Mouse (Mus musculus): ENCODE results near the gene Unc13a. TPM values are rescaled to one million over a fixed set of nuclear protein-coding genes. Genes with fewer than 3 reads are reported as not detected.

The Unc13a gene
- polyA plus RNA-seq, 1 experiment = 6.3 TPM

GRCm38 (mm10) chr8:71674071-71674470 lies 2.5 kb upstream of the Unc13a start:
- no peak for TF ChIP-seq POLR2A (IDR thresholded peaks at IDR 0.05; ENCODE audit: insufficient read depth, low read length)
- TF ChIP-seq EP300 (IDR thresholded peaks at IDR 0.05; ENCODE audit: insufficient read depth, low read depth, low read length) = no peak
- TF ChIP-seq CTCF (IDR thresholded peaks at IDR 0.05; ENCODE audit: low read depth, low read length) = no peak
- H3K27me3 ChIP-seq (ENCODE audit: control insufficient read depth, insufficient read depth, low read length, poor library complexity, severe bottlenecking) = no peaks in the 10 kb centered on the region
- no peak overlapping the region for H3K4me3 ChIP-seq (ENCODE audit: low read depth, low read length)
- no peak overlapping the region for H3K27ac ChIP-seq (ENCODE audit: insufficient read depth, low read length)
- no peaks in the 10 kb centered on the region for H3K36me3 ChIP-seq (ENCODE audit: control insufficient read depth, insufficient read depth, low read length, poor library complexity, severe bottlenecking)
- H3K9ac ChIP-seq (ENCODE audit: low read depth, poor library complexity, severe bottlenecking) = no peak overlapping the region
- no peaks in the 10 kb centered on the region for H3K9me3 ChIP-seq (replicated peaks; ENCODE audit: control insufficient read depth, insufficient read depth, low read length, poor library complexity, severe bottlenecking)
- peaks cover 11% of the 10 kb centered on the region for H3K4me1 ChIP-seq (ENCODE audit: control insufficient read depth, insufficient read depth, low read length)

GRCm38 (mm10) chr8:71672168-71672735 lies 695 bp upstream of the Unc13a start:
- Histone ChIP-seq H3K9me3 (replicated peaks; ENCODE audit: control insufficient read depth, insufficient read depth, low read length, poor library complexity, severe bottlenecking) (no peaks in the 10 kb centered on the region), H3K4me3 (ENCODE audit: low read depth, low read length) (no peak overlapping the region), H3K9ac (ENCODE audit: low read depth, poor library complexity, severe bottlenecking) (peak overlapping the region; percentile 46; the same call in 1 of the 2 replicates), H3K4me1 (ENCODE audit: control insufficient read depth, insufficient read depth, low read length) (peaks cover 14% of the 10 kb centered on the region), H3K27me3 (ENCODE audit: control insufficient read depth, insufficient read depth, low read length, poor library complexity, severe bottlenecking) (no peaks in the 10 kb centered on the region), H3K36me3 (ENCODE audit: control insufficient read depth, insufficient read depth, low read length, poor library complexity, severe bottlenecking) (no peaks in the 10 kb centered on the region), H3K27ac (ENCODE audit: insufficient read depth, low read length) (peak overlapping the region; percentile 83)
- TF ChIP-seq POLR2A (IDR thresholded peaks at IDR 0.05; ENCODE audit: insufficient read depth, low read length) (no peak), EP300 (IDR thresholded peaks at IDR 0.05; ENCODE audit: insufficient read depth, low read depth, low read length) (no peak), CTCF (IDR thresholded peaks at IDR 0.05; ENCODE audit: low read depth, low read length) (no peak)

DNA sequence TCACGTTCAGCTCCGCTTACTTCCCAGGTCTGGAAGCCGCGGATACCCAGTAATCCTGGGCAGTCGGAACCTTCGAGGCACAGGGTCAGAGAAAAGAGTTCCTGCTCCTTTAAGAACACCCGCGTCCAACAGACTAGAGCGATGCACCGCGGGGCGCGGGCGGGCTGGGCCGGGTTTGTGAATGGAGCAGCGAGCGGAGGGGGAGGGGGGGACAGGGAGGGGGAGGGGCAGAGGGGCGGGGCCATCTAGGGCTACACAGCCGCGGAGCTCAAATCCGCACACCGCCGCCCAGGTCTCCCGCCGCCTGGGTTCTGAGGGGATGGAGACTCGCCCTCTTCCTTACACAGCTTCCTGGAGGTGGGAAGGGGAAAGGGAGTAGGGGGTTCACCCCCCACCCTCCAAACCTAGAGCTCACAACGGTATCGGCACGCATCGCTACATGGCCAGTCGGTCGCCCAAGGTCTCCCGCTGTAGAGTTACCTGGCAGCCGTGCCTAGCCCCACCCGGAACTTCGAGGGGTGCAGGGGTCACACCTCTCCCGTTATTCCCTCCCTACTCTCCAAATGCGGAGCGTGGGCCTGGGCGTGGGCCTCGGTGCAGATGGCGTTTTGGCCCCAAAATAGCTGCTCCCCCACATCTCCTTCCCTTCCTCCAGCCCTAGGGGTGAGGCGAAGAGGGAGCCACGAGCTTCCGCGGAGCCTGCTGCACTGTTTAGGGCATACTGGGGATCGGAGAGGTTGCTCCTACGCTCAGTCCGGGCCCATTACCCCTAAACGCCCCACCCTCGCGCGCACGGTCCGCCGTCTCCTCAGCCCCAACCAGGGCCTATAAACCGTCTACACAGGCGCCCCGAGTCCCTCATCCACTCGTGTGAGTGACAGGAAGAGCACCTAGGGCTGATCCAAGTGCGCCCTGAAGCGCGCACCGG lies 672 bp downstream of the Unc13a start:
- H3K27ac ChIP-seq (ENCODE audit: insufficient read depth, low read length) = 0 out of 2 replicates have a peak overlapping the region, but pooled peaks have one; percentile 33
- TF ChIP-seq CTCF (IDR thresholded peaks at IDR 0.05; ENCODE audit: low read depth, low read length) (no peak), EP300 (IDR thresholded peaks at IDR 0.05; ENCODE audit: insufficient read depth, low read depth, low read length) (peak; percentile 62; the same call in 1 of the 2 replicates), POLR2A (IDR thresholded peaks at IDR 0.05; ENCODE audit: insufficient read depth, low read length) (no peak)
- peak overlapping the region; percentile 62 for H3K9ac ChIP-seq (ENCODE audit: low read depth, poor library complexity, severe bottlenecking)
- no peaks in the 10 kb centered on the region for H3K27me3 ChIP-seq (ENCODE audit: control insufficient read depth, insufficient read depth, low read length, poor library complexity, severe bottlenecking)
- no peaks in the 10 kb centered on the region for H3K9me3 ChIP-seq (replicated peaks; ENCODE audit: control insufficient read depth, insufficient read depth, low read length, poor library complexity, severe bottlenecking)
- H3K4me1 ChIP-seq (ENCODE audit: control insufficient read depth, insufficient read depth, low read length) = peaks cover 15% of the 10 kb centered on the region
- H3K36me3 ChIP-seq (ENCODE audit: control insufficient read depth, insufficient read depth, low read length, poor library complexity, severe bottlenecking) = no peaks in the 10 kb centered on the region
- H3K4me3 ChIP-seq (ENCODE audit: low read depth, low read length) = peak overlapping the region; percentile 84

DNA sequence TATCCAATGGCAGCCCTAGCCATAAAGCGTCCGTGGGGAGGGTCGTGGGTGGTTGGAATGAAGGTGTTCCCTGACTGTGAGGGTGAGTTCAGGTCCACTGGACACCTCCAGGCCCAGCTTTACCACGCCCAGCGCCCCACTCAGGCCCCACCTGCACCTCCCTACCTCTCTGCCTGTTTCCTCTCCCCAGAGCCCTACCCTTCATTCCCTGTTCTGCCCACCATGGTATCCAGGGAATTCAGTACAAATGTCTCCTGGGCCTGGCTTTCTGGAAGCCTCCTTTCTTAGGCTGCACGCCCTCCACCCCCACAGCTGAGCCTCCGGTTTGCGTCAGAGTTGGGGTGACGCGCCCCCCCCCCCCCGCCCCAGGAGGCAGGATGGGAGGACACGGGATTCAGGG lies 1.4 kb downstream of the Unc13a start:
- H3K4me3 ChIP-seq (ENCODE audit: low read depth, low read length) = peak overlapping the region; percentile 73
- peaks cover 14% of the 10 kb centered on the region for H3K4me1 ChIP-seq (ENCODE audit: control insufficient read depth, insufficient read depth, low read length)
- peak overlapping the region; percentile 62 for H3K9ac ChIP-seq (ENCODE audit: low read depth, poor library complexity, severe bottlenecking)
- no peaks in the 10 kb centered on the region for H3K27me3 ChIP-seq (ENCODE audit: control insufficient read depth, insufficient read depth, low read length, poor library complexity, severe bottlenecking)
- H3K9me3 ChIP-seq (replicated peaks; ENCODE audit: control insufficient read depth, insufficient read depth, low read length, poor library complexity, severe bottlenecking) = no peaks in the 10 kb centered on the region
- 0 out of 2 replicates have a peak overlapping the region, but pooled peaks have one; percentile 33 for H3K27ac ChIP-seq (ENCODE audit: insufficient read depth, low read length)
- H3K36me3 ChIP-seq (ENCODE audit: control insufficient read depth, insufficient read depth, low read length, poor library complexity, severe bottlenecking) = no peaks in the 10 kb centered on the region
- TF ChIP-seq CTCF (IDR thresholded peaks at IDR 0.05; ENCODE audit: low read depth, low read length) = no peak
- no peak for TF ChIP-seq EP300 (IDR thresholded peaks at IDR 0.05; ENCODE audit: insufficient read depth, low read depth, low read length)
- TF ChIP-seq POLR2A (IDR thresholded peaks at IDR 0.05; ENCODE audit: insufficient read depth, low read length) = no peak

GRCm38 (mm10) chr8:71668220-71668975 lies 3.2 kb downstream of the Unc13a start:
- H3K36me3 ChIP-seq (ENCODE audit: control insufficient read depth, insufficient read depth, low read length, poor library complexity, severe bottlenecking) = no peaks in the 10 kb centered on the region
- TF ChIP-seq CTCF (IDR thresholded peaks at IDR 0.05; ENCODE audit: low read depth, low read length) (no peak), POLR2A (IDR thresholded peaks at IDR 0.05; ENCODE audit: insufficient read depth, low read length) (no peak)
- no peaks in the 10 kb centered on the region for H3K27me3 ChIP-seq (ENCODE audit: control insufficient read depth, insufficient read depth, low read length, poor library complexity, severe bottlenecking)
- H3K9me3 ChIP-seq (replicated peaks; ENCODE audit: control insufficient read depth, insufficient read depth, low read length, poor library complexity, severe bottlenecking) = no peaks in the 10 kb centered on the region
- no peak overlapping the region for H3K27ac ChIP-seq (ENCODE audit: insufficient read depth, low read length)
- H3K9ac ChIP-seq (ENCODE audit: low read depth, poor library complexity, severe bottlenecking) = peak overlapping the region; percentile 20; the same call in 1 of the 2 replicates
- H3K4me3 ChIP-seq (ENCODE audit: low read depth, low read length) = peak overlapping the region; percentile 26; the same call in 1 of the 2 replicates
- peaks cover 15% of the 10 kb centered on the region for H3K4me1 ChIP-seq (ENCODE audit: control insufficient read depth, insufficient read depth, low read length)
